Mouse (Mus musculus) kidney, embryonic 16.5 days (tissue): ENCODE measurements around the gene Aamp. TPM values are rescaled to one million over a fixed set of nuclear protein-coding genes. Genes with fewer than 3 reads are reported as not detected.
A peak's percentile ranks its signal among the peaks of the same experiment; 100 is the strongest.

Experiments
- ATAC-seq: fragments of 200-750 bp; cut with Nextera tagmentation; 2 replicates; pipeline ENCODE4 v1.8.0; 2017; ENCODE audit warnings: moderate TSS enrichment; ENCODE audit not compliant: low FRiP score, low TSS enrichment
- H3K27ac ChIP-seq: fragments of 300-500 bp; sonication (generic); 2 replicates; pipeline ENCODE4 v1.5.1; 2014; ENCODE audit warnings: low read length
- H3K27me3 ChIP-seq: fragments of 300-500 bp; sonication (generic); 2 replicates; pipeline ENCODE4 v1.6.1; 2014; ENCODE audit warnings: low read length, control low read depth, mixed read lengths; ENCODE audit not compliant: insufficient read depth
- H3K36me3 ChIP-seq: fragments of 300-500 bp; sonication (generic); 2 replicates; pipeline ENCODE4 v1.6.1; 2014; ENCODE audit warnings: low read length, control low read depth, mixed read lengths; ENCODE audit not compliant: insufficient read depth
- H3K4me1 ChIP-seq: fragments of 300-500 bp; sonication (generic); 2 replicates; pipeline ENCODE4 v1.6.1; 2014; ENCODE audit warnings: low read length, control low read depth, mixed read lengths; ENCODE audit not compliant: insufficient read depth
- H3K4me2 ChIP-seq: fragments of 300-500 bp; sonication (generic); replicated peaks from 2 replicates; pipeline ENCODE4 v1.6.1; 2014; ENCODE audit warnings: low read depth, low read length
- H3K4me3 ChIP-seq: fragments of 300-500 bp; sonication (generic); 2 replicates; pipeline ENCODE4 v1.5.1; 2014; ENCODE audit warnings: mild to moderate bottlenecking, low read length
- H3K9ac ChIP-seq: fragments of 300-500 bp; sonication (generic); replicated peaks from 2 replicates; pipeline ENCODE4 v1.6.1; 2014; ENCODE audit warnings: low read length
- H3K9me3 ChIP-seq: fragments of 300-500 bp; sonication (generic); 2 replicates; pipeline ENCODE4 v1.6.1; 2016; ENCODE audit warnings: low read length, control low read depth
- WGBS: fragments of 180-500 bp; shearing (Covaris S2); extraction: QIAGEN DNeasy Blood & Tissue Kit; methylation state at CpG from one replicate; pipeline ENCODE4 v1.1.7; 2014; 5-methylcytosine and 5-hydroxymethylcytosine counted together
- polyA plus RNA-seq: library from polyadenylated mRNA; unstranded; fragments of >200 nt; fragmentation: Nextera tagmentation; extraction: Ambion mirVana; gene quantifications from 2 replicates; pipeline ENCODE4 v1.2.1, GENCODE M21; 2015

Aamp gene
- polyA plus RNA-seq, 1 experiment from 2014 or later, result 350 TPM

GRCm38 (mm10) chr1:74314796-74315195, 30.3 kb upstream of the Aamp start:
- Histone ChIP-seq H3K4me3 (no peak overlapping the region), H3K36me3 (no peaks in the 10 kb centered on the region), H3K4me1 (peaks cover 5% of the 10 kb centered on the region), H3K4me2 (no peak overlapping the region), H3K9ac (no peak overlapping the region), H3K27me3 (no peaks in the 10 kb centered on the region), H3K9me3 (no peaks in the 10 kb centered on the region), H3K27ac (no peak overlapping the region)
- 91% methylated on average over 3 of the region's 3 CpGs for WGBS
- ATAC-seq, result no peak

- Histone ChIP-seq H3K4me3 (no peak overlapping the region), H3K9ac (no peak overlapping the region), H3K27ac (no peak overlapping the region), H3K9me3 (no peaks in the 10 kb centered on the region), H3K36me3 (no peaks in the 10 kb centered on the region), H3K4me1 (peaks cover 6% of the 10 kb centered on the region), H3K27me3 (no peaks in the 10 kb centered on the region), H3K4me2 (no peak overlapping the region)
- WGBS, result 3% methylated on average over 3 of the region's 3 CpGs
- no peak for ATAC-seq
Measured at GRCm38 (mm10) chr1:74313049-74313692, 28.6 kb upstream of the Aamp start.

- no peak overlapping the region for H3K9ac ChIP-seq
- no peak overlapping the region for H3K4me3 ChIP-seq
- 26% methylated on average over 3 of the region's 3 CpGs for WGBS
- no peaks in the 10 kb centered on the region for H3K9me3 ChIP-seq
- no peak overlapping the region for H3K4me2 ChIP-seq
- H3K27me3 ChIP-seq, result no peaks in the 10 kb centered on the region
- 0 out of 2 replicates have a peak, but pooled peaks have one; percentile 16 for ATAC-seq
- H3K27ac ChIP-seq, result peak overlapping the region; percentile 35; the same call in 1 of the 2 replicates
- peaks cover 4% of the 10 kb centered on the region for H3K4me1 ChIP-seq
- H3K36me3 ChIP-seq, result no peaks in the 10 kb centered on the region
Measured at GRCm38 (mm10) chr1:74309767-74310166, 25.2 kb upstream of the Aamp start.

DNA sequence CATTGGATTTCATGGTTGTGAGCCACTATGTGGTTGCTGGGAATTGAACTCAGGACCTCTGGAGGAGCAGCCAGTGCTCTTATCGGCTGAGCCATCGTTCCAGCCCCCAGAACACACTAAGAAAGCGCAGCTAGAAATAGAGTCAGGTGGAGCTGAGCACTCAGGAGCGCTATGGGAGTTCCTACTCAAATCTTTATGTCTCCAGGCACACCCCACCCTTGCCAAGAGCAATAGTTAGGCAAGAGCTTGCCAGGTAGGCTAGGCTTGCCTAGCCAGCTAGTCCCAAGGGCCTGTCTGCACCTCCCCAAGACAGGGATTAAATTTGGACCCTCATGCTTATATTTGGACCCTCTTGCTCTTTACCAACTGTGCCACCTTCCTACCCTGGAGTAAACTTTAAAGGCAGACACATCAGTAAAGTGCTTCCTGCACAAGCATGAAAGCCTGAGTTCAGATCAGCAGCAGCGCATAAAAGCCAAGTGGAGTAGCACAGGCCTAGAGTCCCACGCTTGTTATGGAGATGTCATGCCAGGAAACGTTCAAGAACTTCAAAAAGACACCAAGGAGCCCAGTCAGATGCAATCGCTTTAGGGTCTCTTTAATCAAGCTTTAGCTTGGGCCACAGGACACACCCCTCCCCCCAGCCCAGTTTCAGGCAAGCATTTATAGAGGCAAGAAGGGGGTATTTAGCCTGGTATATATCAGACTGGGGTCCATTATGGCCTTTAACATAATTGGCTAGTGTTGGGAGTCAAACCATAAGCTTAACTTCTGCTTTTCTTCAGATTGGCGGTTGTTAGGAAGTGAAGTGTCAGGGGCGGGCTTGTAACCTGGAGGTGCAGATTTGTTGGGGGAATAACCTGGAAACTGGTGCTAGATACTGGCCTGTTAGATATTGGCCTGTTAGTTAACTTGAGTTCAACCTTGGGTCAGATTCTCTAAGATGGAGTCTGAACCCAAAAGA, 23.7 kb upstream of the Aamp start:
- no peak overlapping the region for H3K4me3 ChIP-seq
- WGBS, result 65% methylated on average over 10 of the region's 10 CpGs
- H3K36me3 ChIP-seq, result no peaks in the 10 kb centered on the region
- no peak overlapping the region for H3K9ac ChIP-seq
- no peaks in the 10 kb centered on the region for H3K9me3 ChIP-seq
- ATAC-seq, result no peak
- H3K27me3 ChIP-seq, result no peaks in the 10 kb centered on the region
- H3K4me1 ChIP-seq, result peaks cover 7% of the 10 kb centered on the region
- H3K27ac ChIP-seq, result no peak overlapping the region
- H3K4me2 ChIP-seq, result no peak overlapping the region

DNA sequence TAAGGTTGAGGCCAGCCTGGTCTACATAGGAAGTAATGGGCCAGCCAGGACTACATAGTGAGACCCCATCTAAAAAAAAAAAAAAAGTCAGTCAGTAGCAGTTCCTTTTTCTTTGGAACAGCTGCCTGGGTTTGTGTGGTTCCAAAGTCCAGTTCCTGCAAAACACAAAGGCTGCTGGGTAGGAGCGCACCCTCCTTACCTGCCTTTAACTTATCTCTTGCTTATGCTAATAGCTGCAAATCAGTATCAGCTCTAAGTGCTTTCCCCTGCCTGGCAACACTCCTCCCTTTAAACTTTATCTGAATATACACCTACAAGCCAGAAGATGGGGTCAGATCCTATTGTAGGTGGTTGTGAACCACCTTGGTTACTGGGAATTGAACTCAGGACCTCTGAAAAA, 22.6 kb upstream of the Aamp start:
- 91% methylated on average over 1 of the region's 1 CpGs for WGBS
- no peak overlapping the region for H3K9ac ChIP-seq
- no peak overlapping the region for H3K4me2 ChIP-seq
- no peak overlapping the region for H3K27ac ChIP-seq
- H3K36me3 ChIP-seq, result no peaks in the 10 kb centered on the region
- ATAC-seq, result no peak
- H3K27me3 ChIP-seq, result no peaks in the 10 kb centered on the region
- peaks cover 17% of the 10 kb centered on the region for H3K4me1 ChIP-seq
- no peak overlapping the region for H3K4me3 ChIP-seq
- H3K9me3 ChIP-seq, result no peaks in the 10 kb centered on the region

- Histone ChIP-seq H3K9me3 (no peaks in the 10 kb centered on the region), H3K4me3 (peak within 1 kb of the TSS; percentile 68), H3K4me1 (peaks cover 17% of the 10 kb centered on the region), H3K27ac (peak within 1 kb of the TSS; percentile 85), H3K36me3 (no peaks in the 10 kb centered on the region), H3K4me2 (peak within 1 kb of the TSS; percentile 69), H3K27me3 (no peaks in the 10 kb centered on the region), H3K9ac (peak within 1 kb of the TSS; percentile 78)
- no peak for ATAC-seq
- 70% methylated on average over 2 of the region's 2 CpGs for WGBS
Measured at GRCm38 (mm10) chr1:74305522-74305921, 21.0 kb upstream of the Aamp start, which contains the start of gene Tmbim1. TSS of gene Tmbim1 (minus strand) at chr1:74305622.

DNA sequence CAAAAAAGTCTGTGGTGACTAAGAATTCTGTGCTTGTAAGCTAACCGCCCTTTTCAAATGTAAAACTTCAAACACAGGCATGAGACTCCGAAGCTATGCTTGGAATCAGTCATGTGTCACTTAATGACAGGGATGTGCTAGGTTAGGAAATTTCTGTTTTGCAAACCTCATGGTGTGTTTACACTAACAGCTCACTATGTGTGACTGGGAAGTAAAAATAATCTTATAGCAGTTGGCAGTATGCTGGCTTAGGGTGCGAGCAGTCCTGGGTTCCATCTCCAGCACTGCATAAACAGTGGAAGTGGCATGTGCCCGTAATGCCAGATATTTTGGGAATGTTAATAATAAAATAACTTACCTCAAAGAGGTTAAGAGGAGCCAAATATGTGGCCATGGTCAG, 20.4 kb upstream of the Aamp start:
- Histone ChIP-seq H3K27me3 (no peaks in the 10 kb centered on the region), H3K27ac (no peak overlapping the region), H3K4me1 (peaks cover 16% of the 10 kb centered on the region), H3K9ac (no peak overlapping the region), H3K9me3 (no peaks in the 10 kb centered on the region), H3K36me3 (no peaks in the 10 kb centered on the region), H3K4me2 (no peak overlapping the region), H3K4me3 (no peak overlapping the region)
- no peak for ATAC-seq
- 70% methylated on average over 4 of the region's 4 CpGs for WGBS

GRCm38 (mm10) chr1:74304339-74304790, 19.8 kb upstream of the Aamp start:
- peak overlapping the region; percentile 85 for H3K27ac ChIP-seq
- H3K4me2 ChIP-seq, result peak overlapping the region; percentile 69
- 5% methylated on average over 12 of the region's 12 CpGs for WGBS
- H3K4me1 ChIP-seq, result peaks cover 17% of the 10 kb centered on the region
- no peak; the same call in 1 of the 2 replicates for ATAC-seq
- H3K9me3 ChIP-seq, result no peaks in the 10 kb centered on the region
- no peaks in the 10 kb centered on the region for H3K27me3 ChIP-seq
- peak overlapping the region; percentile 68 for H3K4me3 ChIP-seq
- peak overlapping the region; percentile 78 for H3K9ac ChIP-seq
- H3K36me3 ChIP-seq, result no peaks in the 10 kb centered on the region

- under 1% methylated on average over 56 of the region's 56 CpGs for WGBS
Measured at GRCm38 (mm10) chr1:74303509-74304338, 19.2 kb upstream of the Aamp start.

More at GRCm38 (mm10) chr1:74303509-74304338, 19.2 kb upstream of the Aamp start:
- Histone ChIP-seq H3K4me3 (peak overlapping the region; percentile 68), H3K36me3 (no peaks in the 10 kb centered on the region), H3K9ac (peak overlapping the region; percentile 78), H3K27me3 (no peaks in the 10 kb centered on the region), H3K4me2 (peak overlapping the region; percentile 69), H3K4me1 (peaks cover 24% of the 10 kb centered on the region), H3K9me3 (no peaks in the 10 kb centered on the region), H3K27ac (peak overlapping the region; percentile 85)
- peak; percentile 95 for ATAC-seq
